8 mouse cellular contexts compared by ENCODE assay signal in genomic region chr13:115089395-115090025, GRCm38 (mm10). TPM values are rescaled to one million over a fixed set of nuclear protein-coding genes. Genes with fewer than 3 reads are reported as not detected.
DNase-seq lines count a peak whose midpoint lies in the region; ATAC-seq and TF ChIP-seq lines count a peak whose summit lies in the region.

No protein-coding gene starts in this region.

- no peak for TF ChIP-seq CTCF in cortical plate, adult 2 months (IDR thresholded peaks at IDR 0.05; ENCODE audit: extremely low read depth, insufficient read depth, low read length)

- H3K27ac ChIP-seq in cortical plate, adult 2 months (ENCODE audit: insufficient read depth, low read length) = no peak overlapping the region
- H3K27ac ChIP-seq in intestine, embryonic 14.5 days (ENCODE audit: low read depth) = peak overlapping the region; percentile 95
- H3K27ac ChIP-seq in limb, embryonic 10.5 days = peak overlapping the region; percentile 95
- H3K27ac ChIP-seq in midbrain, embryonic 13.5 days = peak overlapping the region; percentile 30; the same call in 1 of the 2 replicates
- peak overlapping the region; percentile 94 for H3K27ac ChIP-seq in stomach, embryonic 15.5 days

- H3K4me2 ChIP-seq in intestine, embryonic 14.5 days (ENCODE audit: low read length) = peak overlapping the region; percentile 97
- peak overlapping the region; percentile 97 for H3K4me2 ChIP-seq in midbrain, embryonic 13.5 days (replicated peaks)
- peak overlapping the region; percentile 89 for H3K4me2 ChIP-seq in stomach, embryonic 15.5 days

- peak overlapping the region; percentile 69 for H3K9ac ChIP-seq in intestine, embryonic 14.5 days (ENCODE audit: low read length)
- peak overlapping the region; percentile 82 for H3K9ac ChIP-seq in midbrain, embryonic 13.5 days (replicated peaks)
- H3K9ac ChIP-seq in stomach, embryonic 15.5 days = peak overlapping the region; percentile 69

- H3K4me3 ChIP-seq in cortical plate, adult 2 months (ENCODE audit: insufficient read depth, low read length) = peak overlapping the region; percentile 92
- peak overlapping the region; percentile 62 for H3K4me3 ChIP-seq in intestine, embryonic 14.5 days (ENCODE audit: low read depth, low read length)
- H3K4me3 ChIP-seq in limb, embryonic 10.5 days = peak overlapping the region; percentile 78
- H3K4me3 ChIP-seq in midbrain, embryonic 13.5 days (replicated peaks) = peak overlapping the region; percentile 68
- H3K4me3 ChIP-seq in stomach, embryonic 15.5 days (replicated peaks) = peak overlapping the region; percentile 65

- no peaks in the 10 kb centered on the region for H3K9me3 ChIP-seq in intestine, embryonic 14.5 days (ENCODE audit: control insufficient read depth, low read length)
- no peaks in the 10 kb centered on the region for H3K9me3 ChIP-seq in limb, embryonic 10.5 days (replicated peaks)
- 0 out of 2 replicates have a peak, but pooled peaks cover 2% of the 10 kb centered on the region for H3K9me3 ChIP-seq in midbrain, embryonic 13.5 days
- no peaks in the 10 kb centered on the region for H3K9me3 ChIP-seq in stomach, embryonic 15.5 days

- WGBS in intestine, embryonic 14.5 days = 9% methylated on average over 34 of the region's 35 CpGs
- WGBS in limb, embryonic 10.5 days = 9% methylated on average over 32 of the region's 35 CpGs
- 10% methylated on average over 31 of the region's 35 CpGs for WGBS in midbrain, embryonic 13.5 days
- 5% methylated on average over 35 of the region's 35 CpGs for WGBS in stomach, embryonic 15.5 days

- H3K36me3 ChIP-seq in intestine, embryonic 14.5 days (ENCODE audit: control insufficient read depth, insufficient read depth, low read length) = peaks cover 21% of the 10 kb centered on the region
- peaks cover 41% of the 10 kb centered on the region for H3K36me3 ChIP-seq in limb, embryonic 10.5 days
- peaks cover 20% of the 10 kb centered on the region for H3K36me3 ChIP-seq in midbrain, embryonic 13.5 days
- H3K36me3 ChIP-seq in stomach, embryonic 15.5 days = no peaks in the 10 kb centered on the region; the same call in 1 of the 2 replicates

- H3K27me3 ChIP-seq in intestine, embryonic 14.5 days (replicated peaks; ENCODE audit: control insufficient read depth, insufficient read depth, low read length) = no peaks in the 10 kb centered on the region
- H3K27me3 ChIP-seq in limb, embryonic 10.5 days (ENCODE audit: low read depth, poor library complexity, severe bottlenecking) = no peaks in the 10 kb centered on the region
- no peaks in the 10 kb centered on the region for H3K27me3 ChIP-seq in midbrain, embryonic 13.5 days
- H3K27me3 ChIP-seq in stomach, embryonic 15.5 days (replicated peaks) = no peaks in the 10 kb centered on the region

- H3K4me1 ChIP-seq in cortical plate, adult 2 months (ENCODE audit: control insufficient read depth, insufficient read depth, low read length) = 0 out of 2 replicates have a peak, but pooled peaks cover 2% of the 10 kb centered on the region
- peaks cover 20% of the 10 kb centered on the region for H3K4me1 ChIP-seq in intestine, embryonic 14.5 days (replicated peaks; ENCODE audit: control insufficient read depth, insufficient read depth, low read length)
- H3K4me1 ChIP-seq in limb, embryonic 10.5 days = peaks cover 26% of the 10 kb centered on the region
- peaks cover 22% of the 10 kb centered on the region for H3K4me1 ChIP-seq in midbrain, embryonic 13.5 days (replicated peaks)
- H3K4me1 ChIP-seq in stomach, embryonic 15.5 days = peaks cover 15% of the 10 kb centered on the region

- TF ChIP-seq POLR2A in cortical plate, adult 2 months (IDR thresholded peaks at IDR 0.05; ENCODE audit: extremely low read depth, insufficient read depth, low read length) = no peak

- peak; percentile 16 for DNase-seq in 3T3-L1 (ENCODE audit: low read depth, low spot score)
- peak; percentile 6 for DNase-seq in T-cell, adult 2 months (ENCODE audit: low spot score)
- DNase-seq in gastrocnemius, postnatal 25 days = peak; percentile 22
- peak; percentile 75 for DNase-seq in intestine, embryonic 14.5 days (ENCODE audit: low spot score)
- DNase-seq in limb, embryonic 10.5 days (ENCODE audit: low spot score) = peak; percentile 56

- peak; percentile 63 for ATAC-seq in intestine, embryonic 14.5 days (replicated peaks; ENCODE audit: low FRiP score, low TSS enrichment, low read depth)
- ATAC-seq in midbrain, embryonic 13.5 days = peak; percentile 84
- peak; percentile 30 for ATAC-seq in stomach, embryonic 15.5 days (ENCODE audit: insufficient read depth, low FRiP score, low read depth)

RNA-seq across cellular contexts. Expression of gene Pelo, which starts 0.5 kb away (rescaled TPM):
- 19.4 and 22.7 TPM in 2 replicates for polyA plus RNA-seq in cortical plate, adult 2 months (2012; rRNA removed)
- total RNA-seq in gastrocnemius, postnatal 25 days (2021) = 10 to 100 TPM in 1 of 2 experiments, 1 to 10 TPM in 1; 9.7 to 11.8 TPM
- polyA plus RNA-seq in intestine, embryonic 14.5 days (2014; fragmentation: Nextera tagmentation; extraction: Ambion mirVana) = 6.3 and 7.2 TPM in 2 replicates
- 6.7 and 7.4 TPM in 2 replicates for polyA plus RNA-seq in limb, embryonic 10.5 days (2016; fragmentation: Nextera tagmentation; extraction: Ambion mirVana)
- polyA plus RNA-seq in midbrain, embryonic 13.5 days (2015; fragmentation: Nextera tagmentation; extraction: Ambion mirVana) = 4.4 and 5.0 TPM in 2 replicates
- polyA plus RNA-seq in stomach, embryonic 15.5 days (2015; fragmentation: Nextera tagmentation; extraction: Ambion mirVana) = 5.1 and 5.5 TPM in 2 replicates

RNA-seq across cellular contexts. Expression of gene Gm49395, which starts 12.2 kb away (rescaled TPM):
- polyA plus RNA-seq in cortical plate, adult 2 months (2012; rRNA removed) = 0.54 and 0.98 TPM in 2 replicates
- total RNA-seq in gastrocnemius, postnatal 25 days (2021) = 1 to 10 TPM in 1 of 2 experiments, not detected in 1; 2.8 TPM
- polyA plus RNA-seq in intestine, embryonic 14.5 days (2014; fragmentation: Nextera tagmentation; extraction: Ambion mirVana) = 6.7 and 7.1 TPM in 2 replicates
- 1.7 and 3.2 TPM in 2 replicates for polyA plus RNA-seq in limb, embryonic 10.5 days (2016; fragmentation: Nextera tagmentation; extraction: Ambion mirVana)
- 2.1 and 3.0 TPM in 2 replicates for polyA plus RNA-seq in midbrain, embryonic 13.5 days (2015; fragmentation: Nextera tagmentation; extraction: Ambion mirVana)
- 7.1 and 7.3 TPM in 2 replicates for polyA plus RNA-seq in stomach, embryonic 15.5 days (2015; fragmentation: Nextera tagmentation; extraction: Ambion mirVana)

RNA-seq across cellular contexts. Expression of gene Itga1, which starts 12.3 kb away (rescaled TPM):
- polyA plus RNA-seq in cortical plate, adult 2 months (2012; rRNA removed) = 3.2 and 3.3 TPM in 2 replicates
- 10 to 100 TPM in 1 of 2 experiments, 1 to 10 TPM in 1; 9.8 to 12.3 TPM for total RNA-seq in gastrocnemius, postnatal 25 days (2021)
- polyA plus RNA-seq in intestine, embryonic 14.5 days (2014; fragmentation: Nextera tagmentation; extraction: Ambion mirVana) = 23.3 and 24.6 TPM in 2 replicates
- polyA plus RNA-seq in limb, embryonic 10.5 days (2016; fragmentation: Nextera tagmentation; extraction: Ambion mirVana) = 4.0 and 4.2 TPM in 2 replicates
- 5.6 and 6.4 TPM in 2 replicates for polyA plus RNA-seq in midbrain, embryonic 13.5 days (2015; fragmentation: Nextera tagmentation; extraction: Ambion mirVana)
- polyA plus RNA-seq in stomach, embryonic 15.5 days (2015; fragmentation: Nextera tagmentation; extraction: Ambion mirVana) = 23.8 and 25.6 TPM in 2 replicates

Comparison
In these comparisons a context has a peak if more than half of its experiments do, and no peak if none do; other contexts are left out.
1. DNase-seq: peak in every context shown above with its lines; median percentile 75 in intestine, embryonic 14.5 days; 56 in limb, embryonic 10.5 days; 22 in gastrocnemius, postnatal 25 days; 16 in 3T3-L1; 6 in T-cell, adult 2 months.
2. ATAC-seq: peak in every context shown above with its lines; median percentile 84 in midbrain, embryonic 13.5 days; 63 in intestine, embryonic 14.5 days; 30 in stomach, embryonic 15.5 days.